Mouse (Mus musculus): ENCODE data around the gene Slc15a3. TPM values are rescaled to one million over a fixed set of nuclear protein-coding genes. Genes with fewer than 3 reads are reported as not detected.
A peak's percentile ranks its signal among the peaks of the same experiment; 100 is the strongest.

Slc15a3 gene
- total and polyA plus RNA-seq, 2 experiments from 2014 or later = 0.33 to 1.3 TPM

GRCm38 (mm10) chr19:10895708-10896107 lies 56.2 kb downstream of the Slc15a3 start:
- peak; percentile 12 for DNase-seq (ENCODE audit: low spot score)
- H3K27ac ChIP-seq (ENCODE audit: low read depth, low read length) = peak overlapping the region; percentile 91

DNA sequence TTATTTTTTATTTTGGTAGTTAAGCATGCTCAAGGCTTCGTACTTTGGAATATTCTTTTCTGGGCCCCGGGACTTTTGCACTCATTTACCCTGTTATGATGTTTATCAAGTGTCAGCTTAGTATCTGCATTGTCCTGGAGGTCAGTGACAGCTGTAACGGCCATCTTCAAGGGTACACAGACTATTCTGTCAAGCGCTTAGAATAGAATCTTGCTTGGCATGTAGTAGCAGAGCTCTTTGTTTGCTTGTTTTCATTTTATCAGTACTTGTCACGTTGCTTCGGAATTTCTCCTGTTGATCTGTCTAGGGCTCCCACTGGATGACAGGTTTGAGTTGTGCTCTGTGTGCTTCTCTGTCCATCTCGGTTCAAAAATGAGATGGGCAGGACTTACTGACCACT lies 57.3 kb downstream of the Slc15a3 start:
- no peak overlapping the region for H3K27ac ChIP-seq (ENCODE audit: low read depth, low read length)
- no peaks in the 10 kb centered on the region for H3K27me3 ChIP-seq (ENCODE audit: insufficient read depth, low read length)
- peaks cover 32% of the 10 kb centered on the region for H3K36me3 ChIP-seq (ENCODE audit: insufficient read depth, low read length)
- H3K9ac ChIP-seq (replicated peaks; ENCODE audit: low read length, poor library complexity, severe bottlenecking) = peak overlapping the region; percentile 96
- ATAC-seq (ENCODE audit: low FRiP score) = no peak
- no peaks in the 10 kb centered on the region for H3K9me3 ChIP-seq (ENCODE audit: low read length)
- no peak for TF ChIP-seq CTCF (IDR thresholded peaks at IDR 0.05)
- peak overlapping the region; percentile 85 for H3K4me2 ChIP-seq (ENCODE audit: low read depth, low read length, poor library complexity, severe bottlenecking)
- peaks cover 5% of the 10 kb centered on the region for H3K4me1 ChIP-seq (ENCODE audit: insufficient read depth, low read length)
- 82% methylated on average over 7 of the region's 7 CpGs for WGBS
- no peak for DNase-seq (ENCODE audit: low spot score)
- peak overlapping the region; percentile 84; the same call in 1 of the 2 replicates for H3K4me3 ChIP-seq (ENCODE audit: low read depth, low read length)

More at GRCm38 (mm10) chr19:10895708-10896107, 56.2 kb downstream of the Slc15a3 start:
- peaks cover 26% of the 10 kb centered on the region for H3K36me3 ChIP-seq (ENCODE audit: insufficient read depth, low read length)
- H3K4me1 ChIP-seq (ENCODE audit: insufficient read depth, low read length) = peaks cover 5% of the 10 kb centered on the region
- peak overlapping the region; percentile 85 for H3K4me2 ChIP-seq (ENCODE audit: low read depth, low read length, poor library complexity, severe bottlenecking)
- 1% methylated on average over 16 of the region's 16 CpGs for WGBS
- H3K27me3 ChIP-seq (ENCODE audit: insufficient read depth, low read length) = no peaks in the 10 kb centered on the region
- TF ChIP-seq CTCF (IDR thresholded peaks at IDR 0.05) = no peak
- H3K4me3 ChIP-seq (ENCODE audit: low read depth, low read length) = peak overlapping the region; percentile 84
- ATAC-seq (ENCODE audit: low FRiP score) = no peak; the same call in 1 of the 2 replicates
- H3K9ac ChIP-seq (replicated peaks; ENCODE audit: low read length, poor library complexity, severe bottlenecking) = peak overlapping the region; percentile 96
- H3K9me3 ChIP-seq (ENCODE audit: low read length) = no peaks in the 10 kb centered on the region

GRCm38 (mm10) chr19:10897491-10897890 lies 58.0 kb downstream of the Slc15a3 start:
- Histone ChIP-seq H3K4me2 (ENCODE audit: low read depth, low read length, poor library complexity, severe bottlenecking) (no peak overlapping the region), H3K9ac (replicated peaks; ENCODE audit: low read length, poor library complexity, severe bottlenecking) (0 out of 2 replicates have a peak overlapping the region, but pooled peaks have one; percentile 96), H3K4me1 (ENCODE audit: insufficient read depth, low read length) (peaks cover 5% of the 10 kb centered on the region), H3K36me3 (ENCODE audit: insufficient read depth, low read length) (peaks cover 38% of the 10 kb centered on the region), H3K9me3 (ENCODE audit: low read length) (no peaks in the 10 kb centered on the region), H3K27ac (ENCODE audit: low read depth, low read length) (no peak overlapping the region), H3K4me3 (ENCODE audit: low read depth, low read length) (no peak overlapping the region), H3K27me3 (ENCODE audit: insufficient read depth, low read length) (no peaks in the 10 kb centered on the region)
- TF ChIP-seq CTCF (IDR thresholded peaks at IDR 0.05) = no peak
- 83% methylated on average over 8 of the region's 8 CpGs for WGBS
- ATAC-seq (ENCODE audit: low FRiP score) = no peak
- no peak for DNase-seq (ENCODE audit: low spot score)

DNA sequence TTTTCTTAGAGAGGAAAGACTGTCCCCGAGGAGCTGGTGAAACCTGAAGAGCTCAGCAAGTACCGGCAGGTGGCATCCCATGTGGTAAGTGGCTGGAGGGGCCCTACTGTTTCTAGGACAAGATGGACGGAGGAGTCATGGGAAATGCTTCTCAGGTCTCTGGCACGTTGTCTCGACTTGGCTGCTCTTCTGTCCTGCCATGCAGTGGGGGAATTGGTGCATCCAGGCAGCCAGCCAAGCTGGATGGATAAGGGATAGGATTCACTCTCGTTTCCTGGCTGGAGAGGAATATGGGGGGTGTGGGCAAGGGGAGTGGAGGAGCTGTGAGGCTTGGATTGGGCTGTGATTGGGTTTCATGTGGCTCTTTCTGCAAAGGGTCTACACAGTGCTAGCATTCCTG lies 60.8 kb downstream of the Slc15a3 start:
- Histone ChIP-seq H3K27ac (ENCODE audit: low read depth, low read length) (no peak overlapping the region), H3K4me2 (ENCODE audit: low read depth, low read length, poor library complexity, severe bottlenecking) (no peak overlapping the region), H3K27me3 (ENCODE audit: insufficient read depth, low read length) (no peaks in the 10 kb centered on the region), H3K36me3 (ENCODE audit: insufficient read depth, low read length) (peaks cover 62% of the 10 kb centered on the region), H3K4me1 (ENCODE audit: insufficient read depth, low read length) (peaks cover 5% of the 10 kb centered on the region), H3K9me3 (ENCODE audit: low read length) (no peaks in the 10 kb centered on the region), H3K4me3 (ENCODE audit: low read depth, low read length) (no peak overlapping the region), H3K9ac (replicated peaks; ENCODE audit: low read length, poor library complexity, severe bottlenecking) (no peak overlapping the region)
- peak; percentile 47 for DNase-seq (ENCODE audit: low spot score)
- ATAC-seq (ENCODE audit: low FRiP score) = no peak
- no peak for TF ChIP-seq CTCF (IDR thresholded peaks at IDR 0.05)
- 74% methylated on average over 6 of the region's 6 CpGs for WGBS

DNA sequence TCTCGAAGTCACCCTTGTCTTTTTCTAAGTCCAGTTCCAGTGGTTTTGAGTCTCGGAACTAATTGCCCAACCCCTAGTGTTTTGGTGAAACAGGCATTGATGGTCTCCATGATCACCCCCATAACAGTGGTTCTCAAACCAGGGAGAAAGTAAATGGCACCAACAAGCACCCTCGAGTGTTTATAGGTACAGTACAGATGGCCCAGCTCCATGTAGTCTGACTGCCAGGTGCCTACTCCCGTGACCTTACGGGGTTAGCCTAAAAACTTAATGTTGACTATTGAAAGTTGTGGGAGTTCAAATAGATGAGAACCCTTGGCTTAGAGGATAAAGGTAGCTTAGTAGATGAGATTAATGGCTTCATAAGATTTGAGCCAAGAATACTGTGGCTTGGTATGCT lies 61.5 kb downstream of the Slc15a3 start:
- Histone ChIP-seq H3K27ac (ENCODE audit: low read depth, low read length) (no peak overlapping the region), H3K27me3 (ENCODE audit: insufficient read depth, low read length) (no peaks in the 10 kb centered on the region), H3K9ac (replicated peaks; ENCODE audit: low read length, poor library complexity, severe bottlenecking) (no peak overlapping the region), H3K9me3 (ENCODE audit: low read length) (no peaks in the 10 kb centered on the region), H3K4me1 (ENCODE audit: insufficient read depth, low read length) (peaks cover 5% of the 10 kb centered on the region), H3K4me3 (ENCODE audit: low read depth, low read length) (no peak overlapping the region), H3K4me2 (ENCODE audit: low read depth, low read length, poor library complexity, severe bottlenecking) (no peak overlapping the region), H3K36me3 (ENCODE audit: insufficient read depth, low read length) (peaks cover 69% of the 10 kb centered on the region)
- WGBS = 94% methylated on average over 5 of the region's 5 CpGs
- DNase-seq (ENCODE audit: low spot score) (no peak), ATAC-seq (ENCODE audit: low FRiP score) (no peak)
- no peak for TF ChIP-seq CTCF (IDR thresholded peaks at IDR 0.05)

DNA sequence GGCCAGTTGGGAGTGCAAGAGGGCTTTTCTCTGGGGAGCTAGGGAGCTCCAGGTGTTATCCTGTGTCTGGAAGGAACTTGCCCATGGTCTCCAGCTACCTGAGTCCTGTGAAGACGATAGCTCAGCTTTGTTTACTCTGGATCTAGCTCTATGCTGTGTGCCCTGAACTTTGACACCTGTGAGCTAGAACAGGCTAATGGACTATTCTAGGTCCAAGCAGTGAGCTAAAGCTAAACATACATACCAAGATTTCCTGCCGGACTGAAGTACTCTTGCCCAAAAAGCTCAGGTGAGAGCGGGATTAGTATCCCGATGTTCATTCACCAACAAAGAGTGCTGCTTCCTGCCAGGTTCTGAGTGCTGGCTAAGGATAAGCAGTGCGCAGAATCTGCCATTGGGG lies 65.0 kb downstream of the Slc15a3 start:
- H3K36me3 ChIP-seq (ENCODE audit: insufficient read depth, low read length) = peaks cover 68% of the 10 kb centered on the region
- H3K27me3 ChIP-seq (ENCODE audit: insufficient read depth, low read length) = no peaks in the 10 kb centered on the region
- no peak overlapping the region for H3K4me3 ChIP-seq (ENCODE audit: low read depth, low read length)
- ATAC-seq (ENCODE audit: low FRiP score) = no peak
- TF ChIP-seq CTCF (IDR thresholded peaks at IDR 0.05) = no peak
- H3K9ac ChIP-seq (replicated peaks; ENCODE audit: low read length, poor library complexity, severe bottlenecking) = no peak overlapping the region
- H3K9me3 ChIP-seq (ENCODE audit: low read length) = no peaks in the 10 kb centered on the region
- 88% methylated on average over 5 of the region's 5 CpGs for WGBS
- H3K27ac ChIP-seq (ENCODE audit: low read depth, low read length) = no peak overlapping the region
- H3K4me2 ChIP-seq (ENCODE audit: low read depth, low read length, poor library complexity, severe bottlenecking) = no peak overlapping the region
- no peaks in the 10 kb centered on the region for H3K4me1 ChIP-seq (ENCODE audit: insufficient read depth, low read length)
- no peak for DNase-seq (ENCODE audit: low spot score)

Measured in midbrain, postnatal 0 days (tissue).